Mouse (Mus musculus): Measurements from ENCODE around the gene Poc1a.
A peak's percentile ranks its signal among the peaks of the same experiment; 100 is the strongest.

The Poc1a gene

GRCm38 (mm10) chr9:106265358-106266075 is 15.3 kb upstream of the Poc1a start:
- DNase-seq: peak; percentile 62 to 75

GRCm38 (mm10) chr9:106266936-106267657 is 13.8 kb upstream of the Poc1a start:
- DNase-seq: no peak

- no peak for DNase-seq
Observed at GRCm38 (mm10) chr9:106268421-106268820, 12.4 kb upstream of the Poc1a start.

- no peak for DNase-seq
Observed at GRCm38 (mm10) chr9:106269076-106269788, 11.6 kb upstream of the Poc1a start.

GRCm38 (mm10) chr9:106269879-106270278 is 11.0 kb upstream of the Poc1a start:
- no peak for DNase-seq

- DNase-seq: no peak
Observed at GRCm38 (mm10) chr9:106270656-106271055, 10.2 kb upstream of the Poc1a start.

GRCm38 (mm10) chr9:106272288-106272687 is 8.6 kb upstream of the Poc1a start:
- no peak for DNase-seq

GRCm38 (mm10) chr9:106273276-106273675 is 7.6 kb upstream of the Poc1a start:
- no peak for DNase-seq

GRCm38 (mm10) chr9:106273791-106274190 is 7.1 kb upstream of the Poc1a start:
- no peak for DNase-seq

- no peak for DNase-seq
Observed at GRCm38 (mm10) chr9:106274652-106275180, 6.1 kb upstream of the Poc1a start.

- DNase-seq: no peak
Observed at GRCm38 (mm10) chr9:106275806-106276205, 5.1 kb upstream of the Poc1a start.

GRCm38 (mm10) chr9:106280386-106280785 is 475 bp upstream of the Poc1a start:
- peak; percentile 80 to 84 for DNase-seq

- DNase-seq: no peak
Observed at GRCm38 (mm10) chr9:106282024-106282423, 1.2 kb downstream of the Poc1a start.

GRCm38 (mm10) chr9:106287165-106287564 is 6.3 kb downstream of the Poc1a start:
- no peak for DNase-seq

- peak; percentile 75 to 80 for DNase-seq
Observed at GRCm38 (mm10) chr9:106288864-106289263, 8.0 kb downstream of the Poc1a start.

- no peak for DNase-seq
Observed at GRCm38 (mm10) chr9:106289841-106290240, 9.0 kb downstream of the Poc1a start.

- DNase-seq: peak; percentile 71 to 77
Observed at GRCm38 (mm10) chr9:106290636-106291122, 9.8 kb downstream of the Poc1a start.

- DNase-seq: no peak
Observed at GRCm38 (mm10) chr9:106293569-106294156, 12.8 kb downstream of the Poc1a start.

GRCm38 (mm10) chr9:106296637-106297174 is 15.8 kb downstream of the Poc1a start:
- no peak for DNase-seq

GRCm38 (mm10) chr9:106300176-106300803 is 19.4 kb downstream of the Poc1a start:
- DNase-seq: no peak

GRCm38 (mm10) chr9:106300949-106301348 is 20.1 kb downstream of the Poc1a start:
- no peak for DNase-seq

Measured in lung, adult 18-20 months (tissue).